Mouse (Mus musculus): ENCODE results near the gene Akr1b3. TPM values are rescaled to one million over a fixed set of nuclear protein-coding genes. Genes with fewer than 3 reads are reported as not detected.

Gene Akr1b3
- polyA plus RNA-seq, 1 experiment from 2014 or later: 131 TPM

DNA sequence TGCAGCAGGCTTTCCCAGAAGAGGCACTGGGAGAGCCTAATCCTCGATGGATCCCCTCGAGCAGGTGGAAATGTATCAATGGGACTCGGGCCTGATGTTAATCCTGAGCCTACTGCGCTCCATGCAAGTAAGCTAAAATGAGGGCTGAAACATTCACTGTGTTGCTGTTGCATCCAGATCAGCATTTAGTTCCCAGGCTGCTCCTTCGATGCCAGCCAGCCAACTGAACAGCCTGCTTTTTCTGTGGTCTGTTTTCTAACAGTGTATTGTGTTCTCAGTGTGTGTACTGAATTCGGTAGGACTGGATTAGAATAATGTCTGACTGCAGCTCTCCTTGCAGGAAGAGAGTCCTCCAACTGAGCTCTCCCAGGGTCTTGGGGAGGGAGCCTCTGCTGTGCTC, 46.6 kb downstream of the Akr1b3 start:
- Histone ChIP-seq H3K9me3 (ENCODE audit: control insufficient read depth, low read length) (no peaks in the 10 kb centered on the region), H3K4me1 (replicated peaks; ENCODE audit: control insufficient read depth, insufficient read depth, low read length) (no peaks in the 10 kb centered on the region), H3K36me3 (ENCODE audit: control insufficient read depth, insufficient read depth, low read length) (no peaks in the 10 kb centered on the region), H3K27me3 (replicated peaks; ENCODE audit: control insufficient read depth, insufficient read depth, low read length) (no peaks in the 10 kb centered on the region), H3K4me2 (no peak overlapping the region), H3K4me3 (ENCODE audit: low read depth, low read length) (no peak overlapping the region), H3K9ac (ENCODE audit: low read depth, low read length) (no peak overlapping the region), H3K27ac (ENCODE audit: low read depth, low read length) (no peak overlapping the region)
- 70% methylated on average over 6 of the region's 6 CpGs for WGBS
- ATAC-seq (replicated peaks; ENCODE audit: low FRiP score) (no peak), DNase-seq (ENCODE audit: low spot score) (no peak)

DNA sequence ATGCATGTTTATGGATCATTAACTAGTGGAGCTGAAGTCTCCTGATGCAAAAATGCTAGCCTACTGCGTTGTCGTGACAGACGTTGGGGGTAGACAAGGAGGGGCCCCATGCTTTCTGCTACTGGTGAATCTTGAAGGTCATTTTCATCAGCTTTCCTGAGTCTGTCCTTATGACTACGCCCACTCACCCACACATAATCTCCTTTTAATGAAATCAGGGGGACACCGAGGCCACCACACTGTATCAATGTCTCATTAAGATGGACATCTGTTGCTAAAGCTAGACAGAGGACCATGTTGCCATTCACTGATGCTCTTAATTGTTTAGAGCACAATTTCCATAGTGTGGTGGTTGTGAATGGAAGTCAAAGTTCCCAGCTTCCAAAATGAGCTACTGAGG, 58.7 kb downstream of the Akr1b3 start:
- no peaks in the 10 kb centered on the region for H3K9me3 ChIP-seq (ENCODE audit: control insufficient read depth, low read length)
- ATAC-seq (replicated peaks; ENCODE audit: low FRiP score) (no peak), DNase-seq (ENCODE audit: low spot score) (no peak)
- H3K4me1 ChIP-seq (replicated peaks; ENCODE audit: control insufficient read depth, insufficient read depth, low read length): no peaks in the 10 kb centered on the region
- no peak overlapping the region for H3K4me2 ChIP-seq
- H3K27ac ChIP-seq (ENCODE audit: low read depth, low read length): no peak overlapping the region
- H3K9ac ChIP-seq (ENCODE audit: low read depth, low read length): no peak overlapping the region
- 81% methylated on average over 5 of the region's 5 CpGs for WGBS
- no peaks in the 10 kb centered on the region for H3K27me3 ChIP-seq (replicated peaks; ENCODE audit: control insufficient read depth, insufficient read depth, low read length)
- H3K4me3 ChIP-seq (ENCODE audit: low read depth, low read length): no peak overlapping the region
- H3K36me3 ChIP-seq (ENCODE audit: control insufficient read depth, insufficient read depth, low read length): no peaks in the 10 kb centered on the region

Other genes starting within 250 kb of the Akr1b3 start
- gene Slc35b4, start 140.4 kb downstream of the Akr1b3 start, polyA plus RNA-seq (2014; fragmentation: Nextera tagmentation; extraction: Ambion mirVana): 37.5 and 41.6 TPM in 2 replicates
- 9.7 and 10.7 TPM in 2 replicates for gene Akr1b8, start 36.6 kb upstream of the Akr1b3 start, polyA plus RNA-seq (2014; fragmentation: Nextera tagmentation; extraction: Ambion mirVana)
- 16.1 and 18.6 TPM in 2 replicates for gene Akr1b10, start 66.7 kb upstream of the Akr1b3 start, polyA plus RNA-seq (2014; fragmentation: Nextera tagmentation; extraction: Ambion mirVana)
- 0.70 and 1.2 TPM in 2 replicates for gene Akr1b7, start 94.9 kb upstream of the Akr1b3 start, polyA plus RNA-seq (2014; fragmentation: Nextera tagmentation; extraction: Ambion mirVana)
- 38.1 and 43.4 TPM in 2 replicates for gene Bpgm, start 158.7 kb upstream of the Akr1b3 start, polyA plus RNA-seq (2014; fragmentation: Nextera tagmentation; extraction: Ambion mirVana)